Mouse (Mus musculus): ENCODE measurements around the gene Sertad1.
"Not testable (repeated sequence)": the region's sequence is repeated elsewhere in the genome, so short reads cannot be mapped to it uniquely, and the experiment has no call there.

The Sertad1 gene

GRCm38 (mm10) chr7:27494659-27495367 lies 8.1 kb downstream of the Sertad1 start:
- in situ Hi-C loops (cut with MboI, MseI), result not testable (repeated sequence)

- in situ Hi-C loops (cut with MboI, MseI), result no loop called here
Measured at GRCm38 (mm10) chr7:27499036-27499435, 12.3 kb downstream of the Sertad1 start, which contains the start of gene Prx. Prx (plus strand) TSS chr7:27499324.

GRCm38 (mm10) chr7:27501620-27502019 lies 14.9 kb downstream of the Sertad1 start:
- in situ Hi-C loops (cut with MboI, MseI), result no loop called here

- in situ Hi-C loops (cut with MboI, MseI), result no loop called here
Measured at GRCm38 (mm10) chr7:27506765-27507370, 20.2 kb downstream of the Sertad1 start.

GRCm38 (mm10) chr7:27507711-27508647 lies 21.3 kb downstream of the Sertad1 start:
- in situ Hi-C loops (cut with MboI, MseI), result no loop called here

GRCm38 (mm10) chr7:27508648-27509005 lies 21.9 kb downstream of the Sertad1 start:
- in situ Hi-C loops (cut with MboI, MseI), result no loop called here

GRCm38 (mm10) chr7:27510809-27511208 lies 24.1 kb downstream of the Sertad1 start:
- in situ Hi-C loops (cut with MboI, MseI), result no loop called here

- in situ Hi-C loops (cut with MboI, MseI), result no loop called here
Measured at GRCm38 (mm10) chr7:27514961-27515360, 28.3 kb downstream of the Sertad1 start.

GRCm38 (mm10) chr7:27518314-27518713 lies 31.6 kb downstream of the Sertad1 start:
- in situ Hi-C loops (cut with MboI, MseI), result no loop called here

- in situ Hi-C loops (cut with MboI, MseI), result loop anchor here in 1 of 2 experiments (10.0 kb wide), 1 partner anchor 595 kb away; no protein-coding TSS in a partner anchor
Measured at GRCm38 (mm10) chr7:27520104-27520503, 33.4 kb downstream of the Sertad1 start.

GRCm38 (mm10) chr7:27520599-27520998 lies 33.9 kb downstream of the Sertad1 start:
- in situ Hi-C loops (cut with MboI, MseI), result loop anchor here in 1 of 2 experiments (10.0 kb wide), 1 partner anchor 594 kb away; no protein-coding TSS in a partner anchor

- in situ Hi-C loops (cut with MboI, MseI), result loop anchor here in 1 of 2 experiments (10.0 kb wide), 1 partner anchor 592 kb away; no protein-coding TSS in a partner anchor
Measured at GRCm38 (mm10) chr7:27522967-27523366, 36.3 kb downstream of the Sertad1 start, which contains the start of gene Hipk4. Hipk4 (plus strand) TSS chr7:27523267.

GRCm38 (mm10) chr7:27523805-27524204 lies 37.1 kb downstream of the Sertad1 start:
- in situ Hi-C loops (cut with MboI, MseI), result loop anchor here in 1 of 2 experiments (10.0 kb wide), 1 partner anchor 591 kb away; no protein-coding TSS in a partner anchor

- in situ Hi-C loops (cut with MboI, MseI), result loop anchor here (5.0 to 10.0 kb wide), 3 partner anchors 89 to 589 kb away; no protein-coding TSS in a partner anchor
Measured at GRCm38 (mm10) chr7:27526039-27526827, 39.5 kb downstream of the Sertad1 start.

- in situ Hi-C loops (cut with MboI, MseI), result loop anchor here (5.0 to 10.0 kb wide), 3 partner anchors 92 to 586 kb away; no protein-coding TSS in a partner anchor
Measured at GRCm38 (mm10) chr7:27529070-27529469, 42.4 kb downstream of the Sertad1 start.

GRCm38 (mm10) chr7:27530937-27531336 lies 44.2 kb downstream of the Sertad1 start:
- in situ Hi-C loops (cut with MboI, MseI), result no loop called here

- in situ Hi-C loops (cut with MboI, MseI), result no loop called here
Measured at GRCm38 (mm10) chr7:27531707-27532106, 45.0 kb downstream of the Sertad1 start.

- in situ Hi-C loops (cut with MboI, MseI), result no loop called here
Measured at GRCm38 (mm10) chr7:27532480-27533050, 45.9 kb downstream of the Sertad1 start.

- in situ Hi-C loops (cut with MboI, MseI), result no loop called here
Measured at GRCm38 (mm10) chr7:27535386-27535785, 48.7 kb downstream of the Sertad1 start.

GRCm38 (mm10) chr7:27536618-27537017 lies 49.9 kb downstream of the Sertad1 start:
- in situ Hi-C loops (cut with MboI, MseI), result no loop called here

Data from T-helper 17 cell (primary cell).